Mouse (Mus musculus): ENCODE measurements around the gene Fastkd3. TPM values are rescaled to one million over a fixed set of nuclear protein-coding genes. Genes with fewer than 3 reads are reported as not detected.
"Not testable (repeated sequence)": the region's sequence is repeated elsewhere in the genome, so short reads cannot be mapped to it uniquely, and the experiment has no call there.

Fastkd3 gene
- 32.3 and 34.9 TPM in 2 replicates for polyA plus RNA-seq (2015; fragmentation: Nextera tagmentation; extraction: Ambion mirVana)

GRCm38 (mm10) chr13:68581747-68582516 lies at the start of gene Fastkd3, which contains the start of gene Mtrr:
TSS of gene Fastkd3 (plus strand) at chr13:68582234.
TSS of gene Mtrr (minus strand) at chr13:68582149.
- H3K4me1 ChIP-seq: peaks cover 23% of the 10 kb centered on the region

DNA sequence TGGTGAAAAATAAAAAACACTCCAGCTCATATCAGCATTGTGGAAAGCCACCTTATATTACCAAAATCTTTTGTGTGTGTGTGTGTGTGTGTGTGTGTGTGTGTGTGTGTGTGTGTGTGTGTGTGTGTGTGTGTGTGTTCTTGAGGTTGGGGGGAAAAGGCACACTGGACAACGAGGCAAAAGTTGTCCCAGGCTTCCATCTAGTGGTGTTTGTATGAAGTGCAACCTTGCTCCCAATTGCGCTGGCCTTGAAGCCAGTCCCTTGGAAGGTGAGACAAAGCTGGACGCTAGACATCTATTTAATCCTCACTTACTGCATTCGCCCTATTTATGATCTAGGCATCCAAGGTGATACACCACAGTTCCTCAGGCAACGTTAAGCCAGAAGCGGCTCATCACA lies 28.6 kb upstream of the Fastkd3 start:
- H3K4me1 ChIP-seq; H3K4me3 ChIP-seq; H3K36me3 ChIP-seq (ENCODE audit: poor library complexity, severe bottlenecking); H3K27me3 ChIP-seq; ATAC-seq; H3K9me3 ChIP-seq (replicated peaks); H3K9ac ChIP-seq; H3K4me2 ChIP-seq; H3K27ac ChIP-seq: not testable (repeated sequence)
- WGBS: 34% methylated on average over 5 of the region's 6 CpGs

More at GRCm38 (mm10) chr13:68581747-68582516, at the start of gene Fastkd3, which contains the start of gene Mtrr:
- Histone ChIP-seq H3K36me3 (ENCODE audit: poor library complexity, severe bottlenecking) (peaks cover 44% of the 10 kb centered on the region), H3K4me3 (peak within 1 kb of the TSS; percentile 73), H3K27me3 (no peaks in the 10 kb centered on the region), H3K9ac (peak within 1 kb of the TSS; percentile 87), H3K9me3 (replicated peaks) (no peaks in the 10 kb centered on the region), H3K27ac (peak within 1 kb of the TSS; percentile 52), H3K4me2 (peak within 1 kb of the TSS; percentile 90)
- WGBS: under 1% methylated on average over 81 of the region's 81 CpGs
- ATAC-seq: peak; percentile 100

GRCm38 (mm10) chr13:68568110-68568509 lies 13.9 kb upstream of the Fastkd3 start:
- no peaks in the 10 kb centered on the region for H3K9me3 ChIP-seq (replicated peaks)
- H3K4me1 ChIP-seq: peaks cover 3% of the 10 kb centered on the region; the same call in 1 of the 2 replicates
- no peak overlapping the region for H3K4me3 ChIP-seq
- H3K27me3 ChIP-seq: no peaks in the 10 kb centered on the region
- H3K36me3 ChIP-seq (ENCODE audit: poor library complexity, severe bottlenecking): peaks cover 80% of the 10 kb centered on the region
- WGBS: 94% methylated on average over 9 of the region's 9 CpGs
- ATAC-seq: no peak
- H3K4me2 ChIP-seq: no peak overlapping the region
- no peak overlapping the region for H3K9ac ChIP-seq
- H3K27ac ChIP-seq: no peak overlapping the region

DNA sequence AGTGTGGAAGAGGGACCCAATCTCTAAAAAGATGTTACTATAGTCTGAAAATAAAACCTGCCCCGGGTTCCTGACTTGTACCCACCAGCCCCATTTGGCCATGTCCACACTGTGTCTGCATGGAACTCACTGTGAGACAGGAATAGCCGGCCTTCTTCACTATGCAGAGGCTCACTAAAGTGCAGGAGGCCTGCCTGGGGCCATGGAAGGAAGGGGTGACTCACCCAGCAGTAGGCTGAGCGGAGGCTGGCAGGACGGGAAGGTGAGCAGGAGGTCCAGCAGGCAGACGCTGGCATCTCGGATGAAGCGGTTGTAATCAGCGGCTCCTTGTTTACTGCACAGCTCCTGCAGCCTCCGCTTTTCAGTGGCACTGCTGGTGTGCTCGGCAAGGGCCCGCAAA lies 13.5 kb upstream of the Fastkd3 start:
- peaks cover 76% of the 10 kb centered on the region for H3K36me3 ChIP-seq (ENCODE audit: poor library complexity, severe bottlenecking)
- WGBS: 91% methylated on average over 11 of the region's 11 CpGs
- H3K27me3 ChIP-seq: no peaks in the 10 kb centered on the region
- no peak overlapping the region for H3K27ac ChIP-seq
- peaks cover 3% of the 10 kb centered on the region; the same call in 1 of the 2 replicates for H3K4me1 ChIP-seq
- H3K4me2 ChIP-seq: no peak overlapping the region
- no peak for ATAC-seq
- no peak overlapping the region for H3K9ac ChIP-seq
- no peaks in the 10 kb centered on the region for H3K9me3 ChIP-seq (replicated peaks)
- no peak overlapping the region for H3K4me3 ChIP-seq

GRCm38 (mm10) chr13:68569589-68570336 lies 12.3 kb upstream of the Fastkd3 start:
- Histone ChIP-seq H3K4me1 (peaks cover 3% of the 10 kb centered on the region; the same call in 1 of the 2 replicates), H3K27me3 (no peaks in the 10 kb centered on the region), H3K9me3 (replicated peaks) (no peaks in the 10 kb centered on the region), H3K27ac (no peak overlapping the region), H3K4me2 (no peak overlapping the region), H3K9ac (no peak overlapping the region), H3K36me3 (ENCODE audit: poor library complexity, severe bottlenecking) (peaks cover 67% of the 10 kb centered on the region), H3K4me3 (no peak overlapping the region)
- ATAC-seq: peak; percentile 84
- WGBS: 68% methylated on average over 17 of the region's 17 CpGs

DNA sequence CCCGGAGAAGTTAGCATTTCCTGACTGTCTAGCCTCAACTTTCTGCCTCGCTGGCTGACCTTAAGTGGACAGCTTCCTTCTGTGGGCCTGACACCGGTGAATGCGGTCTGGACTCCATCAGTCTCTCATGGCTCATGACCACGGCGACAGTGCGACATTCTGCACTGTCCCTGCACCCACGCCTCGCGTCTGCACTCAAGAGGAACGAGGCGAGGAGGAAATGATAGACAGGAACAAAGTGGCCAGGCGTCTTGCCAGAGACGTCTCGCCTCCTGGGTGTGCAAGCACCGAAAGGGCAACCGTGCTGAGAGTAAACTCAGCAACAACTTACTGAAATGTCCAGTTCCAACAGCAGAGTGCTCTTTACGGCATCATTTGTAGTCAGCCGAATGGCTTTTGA lies 9.8 kb upstream of the Fastkd3 start:
- peaks cover 3% of the 10 kb centered on the region; the same call in 1 of the 2 replicates for H3K4me1 ChIP-seq
- H3K4me3 ChIP-seq: no peak overlapping the region
- 95% methylated on average over 19 of the region's 19 CpGs for WGBS
- H3K27ac ChIP-seq: no peak overlapping the region
- H3K9me3 ChIP-seq (replicated peaks): no peaks in the 10 kb centered on the region
- no peaks in the 10 kb centered on the region for H3K27me3 ChIP-seq
- H3K9ac ChIP-seq: no peak overlapping the region
- no peak overlapping the region for H3K4me2 ChIP-seq
- no peak for ATAC-seq
- peaks cover 71% of the 10 kb centered on the region for H3K36me3 ChIP-seq (ENCODE audit: poor library complexity, severe bottlenecking)

DNA sequence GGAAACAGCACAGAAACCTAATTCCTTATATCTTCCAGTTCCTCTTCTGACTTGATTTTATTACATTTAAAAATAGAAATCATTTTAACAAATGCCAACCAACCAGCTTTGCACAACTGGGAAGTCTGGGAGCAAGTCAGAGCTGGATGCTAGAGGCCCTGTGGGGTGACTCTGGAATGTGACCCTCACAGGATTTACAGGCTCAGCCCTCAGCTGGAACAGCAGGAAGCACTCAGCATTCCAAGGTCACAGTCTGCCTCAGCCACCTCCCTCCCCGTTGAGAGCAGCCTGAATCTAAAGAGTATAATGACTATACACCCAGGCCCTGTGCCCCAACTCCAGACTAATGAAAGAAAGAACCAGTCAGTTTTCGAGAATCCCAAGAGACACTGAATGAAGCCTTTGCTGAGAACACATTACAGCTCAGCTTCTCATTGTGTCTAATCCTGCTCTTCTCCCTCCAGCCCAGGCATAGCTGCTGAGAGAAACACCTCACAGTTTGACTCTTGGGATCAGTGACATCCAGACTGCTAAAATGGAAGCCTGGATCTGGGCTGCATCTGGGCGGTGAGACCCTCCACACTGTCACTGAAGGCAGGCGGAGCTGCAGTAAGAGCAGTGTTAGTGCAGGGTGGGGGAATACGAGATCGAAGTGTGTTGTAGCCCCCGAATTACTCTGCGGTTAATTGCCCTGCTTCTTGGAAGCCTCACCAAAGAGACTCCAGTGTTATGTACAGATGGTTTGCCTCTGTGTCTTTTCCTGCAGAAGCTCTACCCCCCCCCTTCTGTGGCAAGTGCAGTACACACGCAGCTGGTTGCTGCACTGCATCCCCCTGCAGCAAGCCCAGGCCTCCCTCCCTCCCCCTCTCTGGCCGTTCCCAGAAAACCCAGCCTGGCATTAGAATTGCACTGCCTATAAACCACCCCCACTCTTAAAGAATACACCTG lies 8.8 kb upstream of the Fastkd3 start:
- no peak overlapping the region for H3K4me3 ChIP-seq
- no peak; the same call in 1 of the 2 replicates for ATAC-seq
- H3K36me3 ChIP-seq (ENCODE audit: poor library complexity, severe bottlenecking): peaks cover 73% of the 10 kb centered on the region
- H3K4me2 ChIP-seq: no peak overlapping the region
- H3K9ac ChIP-seq: no peak overlapping the region
- H3K4me1 ChIP-seq: peaks cover 3% of the 10 kb centered on the region; the same call in 1 of the 2 replicates
- no peaks in the 10 kb centered on the region for H3K9me3 ChIP-seq (replicated peaks)
- H3K27ac ChIP-seq: no peak overlapping the region
- no peaks in the 10 kb centered on the region for H3K27me3 ChIP-seq
- 56% methylated on average over 10 of the region's 10 CpGs for WGBS

DNA sequence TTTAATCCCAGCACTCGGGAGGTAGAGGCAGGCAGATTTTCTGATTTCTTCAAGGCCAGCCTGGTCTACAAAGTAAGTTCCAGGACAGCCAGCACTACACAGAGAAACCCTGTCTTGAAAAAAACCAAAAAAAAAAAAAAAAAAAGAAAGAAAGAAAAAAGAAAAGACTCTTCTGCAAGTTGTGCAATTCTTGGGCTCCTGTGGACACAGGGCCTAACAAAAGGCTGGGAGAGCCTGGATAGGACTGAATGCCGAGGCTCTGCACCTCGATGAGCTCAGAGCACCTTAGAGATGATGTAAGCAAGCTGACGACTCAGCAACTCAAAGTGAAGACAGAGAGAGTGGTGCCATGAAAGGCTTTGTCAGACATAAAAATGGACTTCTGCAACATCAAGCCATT lies 7.6 kb upstream of the Fastkd3 start:
- peaks cover 3% of the 10 kb centered on the region; the same call in 1 of the 2 replicates for H3K4me1 ChIP-seq
- H3K9ac ChIP-seq: no peak overlapping the region
- peaks cover 65% of the 10 kb centered on the region for H3K36me3 ChIP-seq (ENCODE audit: poor library complexity, severe bottlenecking)
- H3K4me3 ChIP-seq: no peak overlapping the region
- no peak for ATAC-seq
- H3K4me2 ChIP-seq: no peak overlapping the region
- 79% methylated on average over 4 of the region's 4 CpGs for WGBS
- no peaks in the 10 kb centered on the region for H3K9me3 ChIP-seq (replicated peaks)
- H3K27me3 ChIP-seq: no peaks in the 10 kb centered on the region
- H3K27ac ChIP-seq: no peak overlapping the region

DNA sequence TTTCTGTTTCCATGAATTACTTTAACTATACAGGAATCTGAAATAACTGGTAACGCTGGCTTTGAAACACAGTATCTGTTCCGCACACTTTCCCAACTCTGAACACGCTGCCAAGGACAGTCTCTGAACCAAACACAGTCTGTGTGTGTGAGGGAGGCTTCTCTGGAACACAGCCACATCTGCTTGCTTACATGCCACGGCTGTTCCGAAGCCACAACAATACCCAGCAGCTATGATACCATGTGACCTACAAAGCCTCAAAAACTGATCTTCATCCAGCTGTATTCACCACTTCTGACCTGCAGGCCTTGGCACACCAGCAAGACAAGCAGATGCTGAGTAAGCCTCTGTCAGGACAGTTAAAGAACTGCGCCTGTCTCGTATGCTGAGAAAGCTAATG lies 4.1 kb upstream of the Fastkd3 start:
- no peak overlapping the region for H3K4me3 ChIP-seq
- peaks cover 16% of the 10 kb centered on the region for H3K4me1 ChIP-seq
- H3K9me3 ChIP-seq (replicated peaks): no peaks in the 10 kb centered on the region
- no peaks in the 10 kb centered on the region for H3K27me3 ChIP-seq
- H3K27ac ChIP-seq: no peak overlapping the region
- 92% methylated on average over 7 of the region's 7 CpGs for WGBS
- no peak overlapping the region for H3K4me2 ChIP-seq
- peaks cover 36% of the 10 kb centered on the region for H3K36me3 ChIP-seq (ENCODE audit: poor library complexity, severe bottlenecking)
- ATAC-seq: no peak
- H3K9ac ChIP-seq: no peak overlapping the region

DNA sequence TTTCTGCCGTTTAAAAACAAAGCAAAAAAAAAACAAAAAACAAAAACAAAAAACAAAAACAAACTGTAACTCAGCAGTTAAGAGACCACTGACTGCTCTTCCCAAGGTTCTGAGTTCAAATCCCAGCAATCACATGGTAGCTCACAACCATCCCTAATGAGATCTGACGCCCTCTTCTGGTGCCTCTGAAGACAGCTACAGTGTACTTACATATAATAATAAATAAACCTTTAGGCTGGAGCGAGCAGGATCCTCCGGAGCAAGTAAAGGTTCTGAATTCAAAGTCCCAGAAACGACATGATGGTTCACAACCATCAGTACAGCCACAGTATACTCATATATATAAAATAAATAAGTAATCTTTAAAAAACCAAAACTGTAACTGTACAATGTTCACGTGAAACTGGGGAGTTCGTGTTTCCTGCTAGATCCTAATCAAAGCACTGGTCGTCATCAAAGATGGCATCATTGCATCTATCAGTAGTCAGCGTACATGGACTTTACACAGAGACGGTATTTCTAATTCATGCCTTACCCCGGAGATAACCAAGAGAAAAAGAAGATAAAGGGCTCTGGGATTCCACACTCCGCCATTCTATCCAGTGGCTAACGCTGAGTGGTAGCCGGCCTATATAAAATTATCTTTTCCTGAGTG lies 821 bp upstream of the Fastkd3 start:
- peak overlapping the region; percentile 73 for H3K4me3 ChIP-seq
- peak overlapping the region; percentile 52; the same call in 1 of the 2 replicates for H3K27ac ChIP-seq
- no peak for ATAC-seq
- 26% methylated on average over 14 of the region's 14 CpGs for WGBS
- H3K4me2 ChIP-seq: peak overlapping the region; percentile 90
- H3K36me3 ChIP-seq (ENCODE audit: poor library complexity, severe bottlenecking): peaks cover 45% of the 10 kb centered on the region
- H3K9ac ChIP-seq: peak overlapping the region; percentile 87
- H3K27me3 ChIP-seq: no peaks in the 10 kb centered on the region
- peaks cover 23% of the 10 kb centered on the region for H3K4me1 ChIP-seq
- H3K9me3 ChIP-seq (replicated peaks): no peaks in the 10 kb centered on the region

DNA sequence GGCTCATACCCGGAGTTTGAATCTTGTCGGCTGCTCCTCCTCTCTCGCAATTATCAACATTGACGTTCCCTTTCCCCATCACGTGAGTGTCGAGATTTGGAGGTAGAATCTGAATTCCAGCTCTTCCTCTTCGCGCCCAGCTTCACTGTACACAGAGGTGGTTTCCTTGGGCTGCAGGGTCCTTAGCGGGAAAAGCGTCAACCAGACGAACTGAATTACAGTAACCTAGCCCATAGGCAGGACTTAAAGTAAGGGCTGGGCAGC lies 415 bp downstream of the Fastkd3 start:
- Histone ChIP-seq H3K27me3 (no peaks in the 10 kb centered on the region), H3K4me2 (peak overlapping the region; percentile 90), H3K9ac (peak overlapping the region; percentile 87), H3K9me3 (replicated peaks) (no peaks in the 10 kb centered on the region), H3K36me3 (ENCODE audit: poor library complexity, severe bottlenecking) (peaks cover 43% of the 10 kb centered on the region), H3K27ac (peak overlapping the region; percentile 45), H3K4me3 (peak overlapping the region; percentile 73), H3K4me1 (peaks cover 23% of the 10 kb centered on the region)
- WGBS: 0% methylated on average over 11 of the region's 11 CpGs
- no peak for ATAC-seq

Measured in forebrain, embryonic 13.5 days (tissue).